Mouse (Mus musculus) testis, adult 2 months (tissue): ENCODE measurements around the gene Gucy2e. TPM values are rescaled to one million over a fixed set of nuclear protein-coding genes. Genes with fewer than 3 reads are reported as not detected.

Source experiments
- H3K27ac ChIP-seq: fragments of 200-500 bp; 2 replicates; pipeline ENCODE4 v1.5.1; 2012; ENCODE audit warnings: low read depth, low read length; ENCODE audit not compliant: control insufficient read depth, insufficient read depth
- H3K27me3 ChIP-seq: fragments of 200-500 bp; 2 replicates; pipeline ENCODE4 v1.6.1; 2012; ENCODE audit warnings: mild to moderate bottlenecking, low read length, moderate library complexity; ENCODE audit not compliant: control insufficient read depth, insufficient read depth
- H3K36me3 ChIP-seq: fragments of 200-500 bp; 2 replicates; pipeline ENCODE4 v1.6.1; 2012; ENCODE audit warnings: mild to moderate bottlenecking, low read length; ENCODE audit not compliant: control insufficient read depth, insufficient read depth
- H3K4me1 ChIP-seq: fragments of 200-500 bp; 2 replicates; pipeline ENCODE4 v1.6.1; 2012; ENCODE audit warnings: low read length; ENCODE audit not compliant: control insufficient read depth, insufficient read depth
- H3K4me3 ChIP-seq: fragments of 200-500 bp; 2 replicates; pipeline ENCODE4 v1.5.1; 2012; ENCODE audit warnings: low read depth, mild to moderate bottlenecking, low read length, moderate library complexity, mixed read lengths; ENCODE audit not compliant: control insufficient read depth
- CTCF ChIP-seq: fragments of 200-500 bp; IDR thresholded peaks from 2 replicates; pipeline ENCODE4 v1.5.1; 2012; ENCODE audit warnings: low read depth, mild to moderate bottlenecking, inconsistent platforms, low read length, moderate library complexity; ENCODE audit not compliant: control insufficient read depth, insufficient read depth, insufficient replicate concordance
- POLR2A ChIP-seq: fragments of 200-500 bp; IDR thresholded peaks from 2 replicates; pipeline ENCODE4 v1.6.1; 2012; ENCODE audit warnings: low read depth, mild to moderate bottlenecking, inconsistent platforms, low read length, moderate library complexity; ENCODE audit not compliant: control insufficient read depth
- polyA plus RNA-seq: library from polyadenylated mRNA; depleted of rRNA; stranded (reverse); fragments of >200 nt; gene quantifications from 2 replicates; pipeline ENCODE4 v1.2.3, GENCODE M21; 2012

The Gucy2e gene
- polyA plus RNA-seq, 1 experiment: 0.16 TPM

- Histone ChIP-seq H3K4me1 (peaks cover 19% of the 10 kb centered on the region), H3K27me3 (peaks cover 4% of the 10 kb centered on the region), H3K36me3 (no peaks in the 10 kb centered on the region), H3K4me3 (peak overlapping the region; percentile 56), H3K27ac (no peak overlapping the region)
- TF ChIP-seq CTCF (no peak), POLR2A (no peak)
These were observed 543 bp downstream of the Gucy2e start for GRCm38 (mm10) chr11:69236061-69236925.

GRCm38 (mm10) chr11:69235285-69236060 lies 1.4 kb downstream of the Gucy2e start:
- Histone ChIP-seq H3K27ac (no peak overlapping the region), H3K4me1 (peaks cover 19% of the 10 kb centered on the region), H3K4me3 (peak overlapping the region; percentile 59), H3K36me3 (no peaks in the 10 kb centered on the region), H3K27me3 (peaks cover 4% of the 10 kb centered on the region)
- TF ChIP-seq POLR2A (no peak), CTCF (no peak)

GRCm38 (mm10) chr11:69233141-69233540 lies 3.7 kb downstream of the Gucy2e start:
- Histone ChIP-seq H3K36me3 (no peaks in the 10 kb centered on the region), H3K4me1 (peaks cover 19% of the 10 kb centered on the region), H3K27me3 (peaks cover 4% of the 10 kb centered on the region), H3K4me3 (no peak overlapping the region), H3K27ac (no peak overlapping the region)
- TF ChIP-seq CTCF: no peak
- TF ChIP-seq POLR2A: no peak

GRCm38 (mm10) chr11:69230420-69230819 lies 6.4 kb downstream of the Gucy2e start:
- H3K27ac ChIP-seq: no peak overlapping the region
- H3K27me3 ChIP-seq: no peaks in the 10 kb centered on the region
- no peaks in the 10 kb centered on the region for H3K36me3 ChIP-seq
- H3K4me3 ChIP-seq: no peak overlapping the region
- H3K4me1 ChIP-seq: peaks cover 5% of the 10 kb centered on the region; the same call in 1 of the 2 replicates
- no peak for TF ChIP-seq CTCF
- no peak for TF ChIP-seq POLR2A

- Histone ChIP-seq H3K27me3 (no peaks in the 10 kb centered on the region), H3K36me3 (no peaks in the 10 kb centered on the region), H3K4me1 (peaks cover 2% of the 10 kb centered on the region), H3K4me3 (no peak overlapping the region), H3K27ac (no peak overlapping the region)
- no peak for TF ChIP-seq CTCF
- no peak for TF ChIP-seq POLR2A
These were observed 11.1 kb downstream of the Gucy2e start for GRCm38 (mm10) chr11:69225715-69226114.

GRCm38 (mm10) chr11:69223101-69223500 lies 13.7 kb downstream of the Gucy2e start:
- Histone ChIP-seq H3K36me3 (no peaks in the 10 kb centered on the region), H3K4me3 (no peak overlapping the region), H3K27ac (no peak overlapping the region), H3K4me1 (peaks cover 2% of the 10 kb centered on the region), H3K27me3 (no peaks in the 10 kb centered on the region)
- TF ChIP-seq CTCF: no peak
- no peak for TF ChIP-seq POLR2A

- Histone ChIP-seq H3K4me1 (peaks cover 2% of the 10 kb centered on the region), H3K36me3 (no peaks in the 10 kb centered on the region), H3K27ac (no peak overlapping the region), H3K27me3 (no peaks in the 10 kb centered on the region), H3K4me3 (no peak overlapping the region)
- TF ChIP-seq POLR2A (no peak), CTCF (no peak)
These were observed 15.8 kb downstream of the Gucy2e start for GRCm38 (mm10) chr11:69221070-69221469.

GRCm38 (mm10) chr11:69218661-69219060 lies 18.2 kb downstream of the Gucy2e start:
- H3K27me3 ChIP-seq: no peaks in the 10 kb centered on the region
- TF ChIP-seq POLR2A: no peak
- TF ChIP-seq CTCF: no peak
- no peaks in the 10 kb centered on the region for H3K36me3 ChIP-seq

More at GRCm38 (mm10) chr11:69218661-69219060, 18.2 kb downstream of the Gucy2e start:
- Histone ChIP-seq H3K27ac (no peak overlapping the region), H3K4me1 (no peaks in the 10 kb centered on the region; the same call in 1 of the 2 replicates), H3K4me3 (no peak overlapping the region)
